Mouse (Mus musculus) kidney, postnatal 36 days (tissue): Measurements from ENCODE around the gene L3mbtl1.

Source experiments
- DNase-seq, 2 experiments: peaks; one replicate each; pipeline ENCODE4 v3.0.0; 2021 to 2022; ENCODE audit warnings: mixed read lengths in 2 of 2

Gene L3mbtl1

GRCm38 (mm10) chr2:162946964-162947363 lies 3.7 kb downstream of the L3mbtl1 start:
- no peak for DNase-seq

GRCm38 (mm10) chr2:162947736-162948135 lies 4.5 kb downstream of the L3mbtl1 start:
- peak; percentile 49 to 68 for DNase-seq

- no peak for DNase-seq
Observed at GRCm38 (mm10) chr2:162948221-162948620, 4.9 kb downstream of the L3mbtl1 start.

GRCm38 (mm10) chr2:162950776-162951175 lies 7.5 kb downstream of the L3mbtl1 start:
- DNase-seq = no peak

- DNase-seq = no peak
Observed at GRCm38 (mm10) chr2:162956843-162957242, 13.6 kb downstream of the L3mbtl1 start.

GRCm38 (mm10) chr2:162961321-162961720 lies 18.0 kb downstream of the L3mbtl1 start:
- DNase-seq = no peak

GRCm38 (mm10) chr2:162966734-162967133 lies 23.5 kb downstream of the L3mbtl1 start:
- DNase-seq = no peak

- peak; percentile 62 to 77 for DNase-seq
Observed at GRCm38 (mm10) chr2:162968357-162968756, 25.1 kb downstream of the L3mbtl1 start.

GRCm38 (mm10) chr2:162969101-162969500 lies 25.8 kb downstream of the L3mbtl1 start:
- no peak for DNase-seq

- no peak for DNase-seq
Observed at GRCm38 (mm10) chr2:162970896-162971295, 27.6 kb downstream of the L3mbtl1 start.

GRCm38 (mm10) chr2:162972752-162973151 lies 29.5 kb downstream of the L3mbtl1 start:
- peak in 1 of 2 experiments; percentile 70 for DNase-seq

GRCm38 (mm10) chr2:162973206-162973605 lies 29.9 kb downstream of the L3mbtl1 start:
- no peak for DNase-seq

GRCm38 (mm10) chr2:162973637-162974036 lies 30.4 kb downstream of the L3mbtl1 start:
- DNase-seq = no peak

GRCm38 (mm10) chr2:162975157-162975775 lies 32.0 kb downstream of the L3mbtl1 start:
- no peak for DNase-seq

- DNase-seq = peak; percentile 68 to 72
Observed at GRCm38 (mm10) chr2:162976001-162976400, 32.7 kb downstream of the L3mbtl1 start.

- peak; percentile 73 to 84 for DNase-seq
Observed at GRCm38 (mm10) chr2:162984381-162984780, 41.1 kb downstream of the L3mbtl1 start.

- DNase-seq = peak; percentile 95 to 97
Observed at GRCm38 (mm10) chr2:162985923-162986322, 42.7 kb downstream of the L3mbtl1 start.

- DNase-seq = no peak
Observed at GRCm38 (mm10) chr2:162986764-162987163, 43.5 kb downstream of the L3mbtl1 start.

- peak; percentile 87 to 96 for DNase-seq
Observed at GRCm38 (mm10) chr2:162987218-162987617, 43.9 kb downstream of the L3mbtl1 start, which contains the start of gene Sgk2. Gene Sgk2, plus strand, starts transcription at chr2:162987330.

GRCm38 (mm10) chr2:162988235-162988634 lies 45.0 kb downstream of the L3mbtl1 start:
- DNase-seq = no peak

- DNase-seq = peak in 1 of 2 experiments; percentile 56
Observed at GRCm38 (mm10) chr2:162991394-162992083, 48.3 kb downstream of the L3mbtl1 start.

- peak; percentile 51 to 78 for DNase-seq
Observed at GRCm38 (mm10) chr2:162992084-162992437, 48.8 kb downstream of the L3mbtl1 start.

GRCm38 (mm10) chr2:162993881-162994616 lies 50.8 kb downstream of the L3mbtl1 start:
- peak; percentile 72 to 81 for DNase-seq
